Mouse (Mus musculus): ENCODE results near the gene Snx10.

GRCm38 (mm10) chr6:51551267-51551802 lies 27.6 kb downstream of the Snx10 start:
- TF ChIP-seq CTCF (IDR thresholded peaks at IDR 0.05; ENCODE audit: control insufficient read depth, insufficient read depth, insufficient read length) (no peak), USF1 (IDR thresholded peaks at IDR 0.05; ENCODE audit: low read depth) (no peak), MAX (IDR thresholded peaks at IDR 0.05) (no peak)
